Mouse (Mus musculus): ENCODE measurements around the gene Bst1. TPM values are rescaled to one million over a fixed set of nuclear protein-coding genes. Genes with fewer than 3 reads are reported as not detected.

Bst1 gene
- total and polyA plus RNA-seq, 3 experiments = 1.1 TPM; not detected in 2

GRCm38 (mm10) chr5:43865316-43865715 is 46.6 kb downstream of the Bst1 start:
- TF ChIP-seq GATA1 (IDR thresholded peaks at IDR 0.05; ENCODE audit: borderline replicate concordance, low read length) (no peak), POLR2AphosphoS5 (IDR thresholded peaks at IDR 0.05; ENCODE audit: insufficient replicate concordance, low read depth, low read length) (no peak)
- peaks cover 8% of the 10 kb centered on the region; the same call in 1 of the 2 replicates for H3K27me3 ChIP-seq (ENCODE audit: insufficient read depth, low read length)
- H3K4me3 ChIP-seq (ENCODE audit: low read depth, low read length) = no peak overlapping the region
- DNase-seq (ENCODE audit: low spot score) (no peak), ATAC-seq (ENCODE audit: extremely low read depth, insufficient number of reproducible peaks, low FRiP score, poor library complexity, severe bottlenecking) (no peak)
- H3K36me3 ChIP-seq (replicated peaks) = no peaks in the 10 kb centered on the region
- no peaks in the 10 kb centered on the region; the same call in 1 of the 2 replicates for H3K4me1 ChIP-seq (ENCODE audit: insufficient read depth, low read depth, low read length)
- H3K9me3 ChIP-seq (replicated peaks) = no peaks in the 10 kb centered on the region

DNA sequence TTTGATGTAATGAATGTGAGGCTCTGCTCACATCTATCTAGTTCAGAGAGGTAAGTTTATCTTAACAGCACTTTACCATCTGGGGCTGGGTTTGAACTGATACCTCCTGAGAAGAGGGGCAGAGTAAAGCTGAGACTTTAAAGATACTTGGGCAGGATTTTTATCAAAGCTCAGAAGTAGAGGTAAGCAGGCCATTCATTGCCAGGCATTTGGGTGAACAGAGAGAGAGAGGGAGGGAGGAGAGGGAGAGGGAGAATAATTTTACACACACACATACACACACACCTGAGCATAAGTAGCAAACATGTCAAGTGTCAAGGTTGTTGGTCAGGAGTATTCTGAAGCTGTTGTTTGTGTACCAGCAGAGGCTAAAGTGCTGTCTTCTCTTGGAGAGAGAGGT is 49.6 kb downstream of the Bst1 start, which contains the start of gene Cd38:
Gene Cd38, plus strand, starts transcription at position 301 of the 400 bp plus-strand sequence.
- DNase-seq (ENCODE audit: low spot score) (no peak), ATAC-seq (ENCODE audit: extremely low read depth, insufficient number of reproducible peaks, low FRiP score, poor library complexity, severe bottlenecking) (no peak)
- Histone ChIP-seq H3K27me3 (ENCODE audit: insufficient read depth, low read length) (peaks cover 8% of the 10 kb centered on the region; the same call in 1 of the 2 replicates), H3K4me1 (ENCODE audit: insufficient read depth, low read depth, low read length) (no peaks in the 10 kb centered on the region; the same call in 1 of the 2 replicates), H3K9me3 (replicated peaks) (no peaks in the 10 kb centered on the region), H3K4me3 (ENCODE audit: low read depth, low read length) (no peak within 1 kb of the TSS), H3K36me3 (replicated peaks) (no peaks in the 10 kb centered on the region)
- TF ChIP-seq POLR2AphosphoS5 (IDR thresholded peaks at IDR 0.05; ENCODE audit: insufficient replicate concordance, low read depth, low read length) = no peak
- no peak for TF ChIP-seq CTCF (IDR thresholded peaks at IDR 0.05; ENCODE audit: low read depth, low read length)
- no peak for TF ChIP-seq GATA2 (IDR thresholded peaks at IDR 0.05; ENCODE audit: borderline replicate concordance, low read depth, low read length)
- TF ChIP-seq TAL1 (conservative IDR thresholded peaks at IDR 0.05; ENCODE audit: low read depth, low read length) = no peak
- TF ChIP-seq GATA1 (IDR thresholded peaks at IDR 0.05; ENCODE audit: borderline replicate concordance, low read length) = no peak

- no peaks in the 10 kb centered on the region for H3K36me3 ChIP-seq (replicated peaks)
- no peak overlapping the region for H3K4me3 ChIP-seq (ENCODE audit: low read depth, low read length)
- no peaks in the 10 kb centered on the region; the same call in 1 of the 2 replicates for H3K4me1 ChIP-seq (ENCODE audit: insufficient read depth, low read depth, low read length)
- DNase-seq (ENCODE audit: low spot score) (no peak), ATAC-seq (ENCODE audit: extremely low read depth, insufficient number of reproducible peaks, low FRiP score, poor library complexity, severe bottlenecking) (no peak)
- peaks cover 8% of the 10 kb centered on the region; the same call in 1 of the 2 replicates for H3K27me3 ChIP-seq (ENCODE audit: insufficient read depth, low read length)
- no peak for TF ChIP-seq POLR2AphosphoS5 (IDR thresholded peaks at IDR 0.05; ENCODE audit: insufficient replicate concordance, low read depth, low read length)
- TF ChIP-seq CTCF (IDR thresholded peaks at IDR 0.05; ENCODE audit: low read depth, low read length) = no peak
- TF ChIP-seq TAL1 (conservative IDR thresholded peaks at IDR 0.05; ENCODE audit: low read depth, low read length) = no peak
- no peak for TF ChIP-seq GATA2 (IDR thresholded peaks at IDR 0.05; ENCODE audit: borderline replicate concordance, low read depth, low read length)
- TF ChIP-seq GATA1 (IDR thresholded peaks at IDR 0.05; ENCODE audit: borderline replicate concordance, low read length) = no peak
- no peaks in the 10 kb centered on the region for H3K9me3 ChIP-seq (replicated peaks)
Measured at GRCm38 (mm10) chr5:43868711-43869600, 50.3 kb downstream of the Bst1 start.

GRCm38 (mm10) chr5:43871845-43872244 is 53.2 kb downstream of the Bst1 start:
- Histone ChIP-seq H3K4me1 (ENCODE audit: insufficient read depth, low read depth, low read length) (no peaks in the 10 kb centered on the region; the same call in 1 of the 2 replicates), H3K9me3 (replicated peaks) (no peaks in the 10 kb centered on the region), H3K36me3 (replicated peaks) (no peaks in the 10 kb centered on the region), H3K4me3 (ENCODE audit: low read depth, low read length) (no peak overlapping the region), H3K27me3 (ENCODE audit: insufficient read depth, low read length) (peaks cover 8% of the 10 kb centered on the region; the same call in 1 of the 2 replicates)
- no peak for DNase-seq (ENCODE audit: low spot score)
- ATAC-seq (ENCODE audit: extremely low read depth, insufficient number of reproducible peaks, low FRiP score, poor library complexity, severe bottlenecking) = no peak
- TF ChIP-seq GATA1 (IDR thresholded peaks at IDR 0.05; ENCODE audit: borderline replicate concordance, low read length) (no peak), POLR2AphosphoS5 (IDR thresholded peaks at IDR 0.05; ENCODE audit: insufficient replicate concordance, low read depth, low read length) (no peak), GATA2 (IDR thresholded peaks at IDR 0.05; ENCODE audit: borderline replicate concordance, low read depth, low read length) (no peak), TAL1 (conservative IDR thresholded peaks at IDR 0.05; ENCODE audit: low read depth, low read length) (no peak), CTCF (IDR thresholded peaks at IDR 0.05; ENCODE audit: low read depth, low read length) (no peak)

- ATAC-seq (ENCODE audit: extremely low read depth, insufficient number of reproducible peaks, low FRiP score, poor library complexity, severe bottlenecking) (no peak), DNase-seq (ENCODE audit: low spot score) (no peak)
- Histone ChIP-seq H3K4me1 (ENCODE audit: insufficient read depth, low read depth, low read length) (no peaks in the 10 kb centered on the region; the same call in 1 of the 2 replicates), H3K4me3 (ENCODE audit: low read depth, low read length) (no peak overlapping the region), H3K9me3 (replicated peaks) (no peaks in the 10 kb centered on the region), H3K27me3 (ENCODE audit: insufficient read depth, low read length) (peaks cover 8% of the 10 kb centered on the region; the same call in 1 of the 2 replicates), H3K36me3 (replicated peaks) (no peaks in the 10 kb centered on the region)
- TF ChIP-seq POLR2AphosphoS5 (IDR thresholded peaks at IDR 0.05; ENCODE audit: insufficient replicate concordance, low read depth, low read length) (no peak), CTCF (IDR thresholded peaks at IDR 0.05; ENCODE audit: low read depth, low read length) (no peak), GATA2 (IDR thresholded peaks at IDR 0.05; ENCODE audit: borderline replicate concordance, low read depth, low read length) (no peak), TAL1 (conservative IDR thresholded peaks at IDR 0.05; ENCODE audit: low read depth, low read length) (no peak), GATA1 (IDR thresholded peaks at IDR 0.05; ENCODE audit: borderline replicate concordance, low read length) (no peak)
Measured at GRCm38 (mm10) chr5:43872652-43873051, 54.0 kb downstream of the Bst1 start.

DNA sequence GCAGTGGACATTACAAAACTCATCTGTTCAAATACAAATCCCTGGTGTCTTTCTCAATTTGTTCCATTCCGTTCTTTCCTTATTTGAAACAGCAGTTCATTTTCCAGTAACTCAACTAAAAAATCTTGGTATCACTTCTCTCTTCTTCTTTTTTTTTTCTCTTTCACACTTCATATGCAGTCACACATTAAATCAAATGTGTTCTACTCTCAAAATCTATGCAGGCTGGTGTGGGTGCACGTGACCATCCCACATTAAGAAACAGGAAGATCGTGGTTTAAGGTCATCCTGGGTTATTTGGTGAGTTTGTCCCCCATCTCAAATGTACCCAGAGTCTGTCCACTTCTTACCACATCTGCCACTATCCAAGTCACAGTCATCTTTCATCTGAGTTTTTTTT is 63.3 kb downstream of the Bst1 start:
- Histone ChIP-seq H3K9me3 (replicated peaks) (no peaks in the 10 kb centered on the region), H3K4me3 (ENCODE audit: low read depth, low read length) (no peak overlapping the region), H3K4me1 (ENCODE audit: insufficient read depth, low read depth, low read length) (no peaks in the 10 kb centered on the region), H3K27me3 (ENCODE audit: insufficient read depth, low read length) (no peaks in the 10 kb centered on the region), H3K36me3 (replicated peaks) (no peaks in the 10 kb centered on the region)
- no peak for DNase-seq (ENCODE audit: low spot score)
- TF ChIP-seq POLR2AphosphoS5 (IDR thresholded peaks at IDR 0.05; ENCODE audit: insufficient replicate concordance, low read depth, low read length) (no peak), CTCF (IDR thresholded peaks at IDR 0.05; ENCODE audit: low read depth, low read length) (no peak), GATA1 (IDR thresholded peaks at IDR 0.05; ENCODE audit: borderline replicate concordance, low read length) (no peak), GATA2 (IDR thresholded peaks at IDR 0.05; ENCODE audit: borderline replicate concordance, low read depth, low read length) (no peak), TAL1 (conservative IDR thresholded peaks at IDR 0.05; ENCODE audit: low read depth, low read length) (no peak)
- ATAC-seq (ENCODE audit: extremely low read depth, insufficient number of reproducible peaks, low FRiP score, poor library complexity, severe bottlenecking) = no peak

Measured in G1E (cell line).